Mouse (Mus musculus): ENCODE results near the gene Notch3.

DNA sequence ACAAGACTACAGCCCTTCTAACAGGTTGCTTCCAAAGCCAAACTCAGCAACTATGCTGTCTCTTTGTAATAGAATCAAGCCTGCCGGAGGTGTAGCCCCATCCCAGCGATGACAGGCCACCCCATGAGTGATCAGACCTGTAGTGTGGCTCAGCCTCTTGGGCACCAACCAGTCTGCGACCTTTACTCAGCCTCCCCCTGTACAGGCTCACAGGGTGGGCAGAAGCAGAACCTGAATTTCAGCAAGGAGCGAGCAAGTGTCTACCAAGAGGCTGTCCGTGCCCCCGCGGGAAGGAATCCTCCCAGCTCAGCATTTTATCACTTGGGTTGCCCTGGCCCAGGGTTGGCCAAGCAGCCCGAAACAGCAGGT, 67.1 kb downstream of the Notch3 start:
- TF ChIP-seq CTCF (IDR thresholded peaks at IDR 0.05; ENCODE audit: low read depth) (no peak), EP300 (optimal IDR thresholded peaks at IDR 0.05) (no peak)
